Mouse (Mus musculus) forebrain, postnatal 0 days (tissue): Measurements from ENCODE around the gene Sult6b1. TPM values are rescaled to one million over a fixed set of nuclear protein-coding genes. Genes with fewer than 3 reads are reported as not detected.
A peak's percentile ranks its signal among the peaks of the same experiment; 100 is the strongest.

ENCODE experiments used
- ATAC-seq: fragments of 200-750 bp; cut with Nextera tagmentation; 2 replicates; pipeline ENCODE4 v1.8.0; 2017; ENCODE audit warnings: mild to moderate bottlenecking, moderate library complexity
- DNase-seq: peaks from one replicate; pipeline ENCODE4 v3.0.0-alpha.2; 2015
- H3K27ac ChIP-seq: fragments of 300-500 bp; sonication (generic); 2 replicates; pipeline ENCODE4 v1.5.1; 2014; ENCODE audit warnings: low read depth, mild to moderate bottlenecking, antibody characterized with exemption, low read length, moderate library complexity, mixed read lengths
- H3K27me3 ChIP-seq: fragments of 300-500 bp; sonication (generic); 2 replicates; pipeline ENCODE4 v1.6.1; 2014; ENCODE audit warnings: mild to moderate bottlenecking, low read length, mixed read lengths; ENCODE audit not compliant: insufficient read depth
- H3K36me3 ChIP-seq: fragments of 300-500 bp; sonication (generic); 2 replicates; pipeline ENCODE4 v1.6.1; 2014; ENCODE audit warnings: mild to moderate bottlenecking, moderate library complexity; ENCODE audit not compliant: insufficient read depth
- H3K4me1 ChIP-seq: fragments of 300-500 bp; sonication (generic); 2 replicates; pipeline ENCODE4 v1.6.1; 2014; ENCODE audit warnings: antibody characterized with exemption; ENCODE audit not compliant: insufficient read depth
- H3K4me2 ChIP-seq: fragments of 300-500 bp; sonication (generic); 2 replicates; pipeline ENCODE4 v1.6.1; 2014; ENCODE audit warnings: low read depth, mild to moderate bottlenecking, moderate library complexity
- H3K4me3 ChIP-seq: fragments of 300-500 bp; sonication (generic); 2 replicates; pipeline ENCODE4 v1.5.1; 2014; ENCODE audit warnings: low read depth, low read length, mixed read lengths
- H3K9ac ChIP-seq: fragments of 300-500 bp; sonication (generic); 2 replicates; pipeline ENCODE4 v1.6.1; 2014; ENCODE audit warnings: mild to moderate bottlenecking
- H3K9me3 ChIP-seq: fragments of 300-500 bp; sonication (generic); 2 replicates; pipeline ENCODE4 v1.6.1; 2016; ENCODE audit warnings: low read length
- CTCF ChIP-seq: sonication (generic); IDR thresholded peaks from 2 replicates; pipeline ENCODE4 v1.5.1; 2016; ENCODE audit warnings: antibody characterized with exemption, control low read depth, low read depth
- WGBS: fragments of 180-500 bp; shearing (Covaris S2); extraction: QIAGEN DNeasy Blood & Tissue Kit; methylation state at CpG from one replicate; pipeline ENCODE4 v1.1.7; 2014; 5-methylcytosine and 5-hydroxymethylcytosine counted together
- polyA plus RNA-seq: library from polyadenylated mRNA; unstranded; fragments of >200 nt; fragmentation: Nextera tagmentation; extraction: Ambion mirVana; gene quantifications from 2 replicates; pipeline ENCODE4 v1.2.1, GENCODE M21; 2015
- total RNA-seq: library from RNA; depleted of rRNA; stranded (reverse); fragments of >200 nt; gene quantifications from 2 replicates; pipeline ENCODE4 v1.2.3, GENCODE M21; 2014; rRNA removed

Sult6b1 gene
- total and polyA plus RNA-seq, 2 experiments from 2014 or later, result not detected

- WGBS, result 95% methylated on average over 7 of the region's 7 CpGs
- Histone ChIP-seq H3K4me2 (no peak overlapping the region), H3K27ac (no peak overlapping the region), H3K27me3 (no peaks in the 10 kb centered on the region), H3K4me3 (no peak overlapping the region), H3K36me3 (peaks cover 76% of the 10 kb centered on the region), H3K9ac (no peak overlapping the region), H3K9me3 (no peaks in the 10 kb centered on the region), H3K4me1 (no peaks in the 10 kb centered on the region)
- TF ChIP-seq CTCF, result no peak
- ATAC-seq (no peak), DNase-seq (no peak)
These were observed 64.4 kb downstream of the Sult6b1 start for GRCm38 (mm10) chr17:78842271-78842928.

- H3K4me3 ChIP-seq, result peak overlapping the region; percentile 70
- peak; percentile 10 for DNase-seq
These were observed 70.7 kb downstream of the Sult6b1 start for GRCm38 (mm10) chr17:78836056-78836455.

GRCm38 (mm10) chr17:78834856-78835835 is 71.6 kb downstream of the Sult6b1 start, which contains the start of the genes Heatr5b and Gpatch11:
Heatr5b (minus strand) TSS chr17:78835364.
Gpatch11 (plus strand) TSS chr17:78835567.
- 0 out of 2 replicates have a peak, but pooled peaks cover 8% of the 10 kb centered on the region for H3K4me1 ChIP-seq
- peak within 1 kb of the TSS; percentile 70 for H3K4me3 ChIP-seq
- H3K4me2 ChIP-seq, result peak within 1 kb of the TSS; percentile 82
- no peaks in the 10 kb centered on the region for H3K9me3 ChIP-seq
- no peaks in the 10 kb centered on the region for H3K27me3 ChIP-seq
- no peak for TF ChIP-seq CTCF
- peak within 1 kb of the TSS; percentile 74 for H3K27ac ChIP-seq
- DNase-seq (peak; percentile 99), ATAC-seq (peak; percentile 96)
- under 1% methylated on average over 81 of the region's 81 CpGs for WGBS
- H3K9ac ChIP-seq, result peak within 1 kb of the TSS; percentile 70
- H3K36me3 ChIP-seq, result peaks cover 34% of the 10 kb centered on the region

More at GRCm38 (mm10) chr17:78836056-78836455, 70.7 kb downstream of the Sult6b1 start:
- Histone ChIP-seq H3K9ac (peak overlapping the region; percentile 56), H3K27me3 (no peaks in the 10 kb centered on the region), H3K36me3 (peaks cover 30% of the 10 kb centered on the region), H3K27ac (0 out of 2 replicates have a peak overlapping the region, but pooled peaks have one; percentile 50), H3K4me2 (peak overlapping the region; percentile 71), H3K9me3 (no peaks in the 10 kb centered on the region), H3K4me1 (0 out of 2 replicates have a peak, but pooled peaks cover 8% of the 10 kb centered on the region)
- WGBS, result 19% methylated on average over 2 of the region's 2 CpGs
- no peak for ATAC-seq
- TF ChIP-seq CTCF, result no peak; the same call in 1 of the 2 replicates

Other genes starting within 250 kb of the Sult6b1 start
- gene Strn, start 169.8 kb downstream of the Sult6b1 start, total RNA-seq, result 21.9 and 23.1 TPM in 2 replicates
- 2.1 and 4.2 TPM in 2 replicates for gene Strn, start 169.8 kb downstream of the Sult6b1 start, polyA plus RNA-seq
- gene Heatr5b, start 71.6 kb downstream of the Sult6b1 start, total RNA-seq, result 34.7 and 49.6 TPM in 2 replicates
- gene Heatr5b, start 71.6 kb downstream of the Sult6b1 start, polyA plus RNA-seq, result 8.7 and 10.4 TPM in 2 replicates
- 25.7 and 26.2 TPM in 2 replicates for gene Gpatch11, start 71.4 kb downstream of the Sult6b1 start, total RNA-seq
- gene Gpatch11, start 71.4 kb downstream of the Sult6b1 start, polyA plus RNA-seq, result 52.3 and 53.8 TPM in 2 replicates
- 2.8 and 5.4 TPM in 2 replicates for gene Eif2ak2, start 24.4 kb downstream of the Sult6b1 start, total RNA-seq
- gene Eif2ak2, start 24.4 kb downstream of the Sult6b1 start, polyA plus RNA-seq, result 1.7 and 3.6 TPM in 2 replicates
- 40.1 and 44.6 TPM in 2 replicates for gene Cebpzos, start 9.5 kb upstream of the Sult6b1 start, total RNA-seq
- 127 and 147 TPM in 2 replicates for gene Cebpzos, start 9.5 kb upstream of the Sult6b1 start, polyA plus RNA-seq
- 31.9 and 32.2 TPM in 2 replicates for gene Cebpz, start 30.1 kb upstream of the Sult6b1 start, total RNA-seq
- 49.8 and 50.0 TPM in 2 replicates for gene Cebpz, start 30.1 kb upstream of the Sult6b1 start, polyA plus RNA-seq
- gene Ndufaf7, start 30.1 kb upstream of the Sult6b1 start, total RNA-seq, result 32.5 and 32.7 TPM in 2 replicates
- 49.9 and 66.4 TPM in 2 replicates for gene Ndufaf7, start 30.1 kb upstream of the Sult6b1 start, polyA plus RNA-seq
- gene Prkd3, start 113.8 kb upstream of the Sult6b1 start, total RNA-seq, result 28.2 and 29.7 TPM in 2 replicates
- 8.6 and 9.6 TPM in 2 replicates for gene Prkd3, start 113.8 kb upstream of the Sult6b1 start, polyA plus RNA-seq
- gene Qpct, start 144.9 kb upstream of the Sult6b1 start, total RNA-seq, result 24.8 and 26.3 TPM in 2 replicates
- gene Qpct, start 144.9 kb upstream of the Sult6b1 start, polyA plus RNA-seq, result 21.5 and 26.5 TPM in 2 replicates